Mouse (Mus musculus) embryo, embryonic 10.5 days (tissue): ENCODE measurements around the gene Tbce.
"Not testable (repeated sequence)": the region's sequence is repeated elsewhere in the genome, so short reads cannot be mapped to it uniquely, and the experiment has no call there.

Experiments used
- DNase-seq: peaks from one replicate; pipeline ENCODE4 v3.0.0-alpha.2; 2015; ENCODE audit warnings: low spot score

The Tbce gene

DNA sequence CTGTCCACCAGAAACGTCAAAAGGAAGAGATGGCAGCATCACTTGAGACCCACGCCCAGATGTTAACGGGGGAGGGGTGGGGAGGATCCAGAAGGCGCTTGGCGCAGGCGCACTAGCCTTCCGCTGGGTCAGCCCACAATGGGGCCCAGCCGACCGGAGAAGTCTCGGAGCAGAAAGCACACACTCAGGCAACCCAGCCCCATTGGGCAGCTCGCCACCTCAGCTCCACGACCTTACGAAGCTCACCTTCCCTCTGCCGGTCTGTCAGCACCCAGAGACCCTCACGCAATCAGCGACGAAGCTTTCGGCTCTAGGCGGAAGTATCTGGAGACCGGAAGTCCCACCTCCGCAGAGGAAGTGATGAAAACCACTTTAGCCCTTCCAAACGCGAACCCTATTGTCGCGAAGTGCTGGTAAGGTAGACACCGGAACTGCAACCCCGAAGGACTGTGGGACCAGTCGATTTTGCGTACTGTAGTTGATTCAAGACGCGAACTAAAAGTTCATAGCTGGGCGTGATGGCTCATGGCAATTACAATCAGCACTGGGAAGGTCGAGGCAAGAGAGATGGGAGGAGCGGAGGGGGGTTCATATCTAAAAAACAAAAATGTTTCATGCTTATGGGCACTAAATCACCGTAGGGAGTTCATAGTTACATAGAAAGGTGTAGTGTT lies at the start of gene Tbce:
Gene Tbce, minus strand, starts transcription at position 347 of the 674 bp plus-strand sequence.
- DNase-seq: peak; percentile 94

DNA sequence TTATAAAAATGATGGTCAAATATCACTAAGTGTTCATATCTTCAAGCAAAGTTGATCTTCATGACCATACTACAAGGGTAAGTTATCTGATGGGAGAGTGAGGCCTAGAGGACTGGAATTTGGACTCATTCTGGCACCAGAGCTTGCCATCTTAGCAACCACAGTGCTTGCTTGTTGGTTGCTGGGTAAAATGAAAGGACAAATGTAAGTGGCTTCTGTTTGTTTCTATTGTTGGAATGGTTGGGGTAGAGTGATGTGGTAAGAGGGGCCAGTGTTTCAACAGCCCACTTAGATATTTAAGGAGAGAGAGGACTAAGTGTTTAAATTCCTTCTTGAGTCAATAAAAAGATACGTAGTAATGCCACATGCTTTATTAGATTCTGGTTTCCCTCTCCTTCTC lies 49.2 kb upstream of the Tbce start:
- no peak for DNase-seq

DNA sequence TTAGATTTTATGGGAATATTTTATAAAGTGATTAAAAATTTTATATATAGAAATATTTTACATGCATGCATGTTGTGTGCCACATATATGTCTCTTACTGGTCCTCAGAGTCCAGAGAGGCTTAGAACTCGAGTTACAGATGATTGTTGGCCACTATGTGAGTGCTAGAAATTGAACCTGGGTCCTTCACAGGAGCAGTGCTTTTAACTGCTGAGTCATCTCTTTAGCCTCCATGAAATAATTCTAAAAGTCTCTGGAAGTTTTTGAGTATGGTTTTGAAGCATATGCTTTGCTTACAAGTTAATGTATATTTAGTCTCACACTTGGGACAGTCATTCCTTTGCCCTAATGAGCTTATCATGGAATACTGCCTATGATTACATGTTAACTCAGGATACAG lies 35.9 kb upstream of the Tbce start:
- no peak for DNase-seq

DNA sequence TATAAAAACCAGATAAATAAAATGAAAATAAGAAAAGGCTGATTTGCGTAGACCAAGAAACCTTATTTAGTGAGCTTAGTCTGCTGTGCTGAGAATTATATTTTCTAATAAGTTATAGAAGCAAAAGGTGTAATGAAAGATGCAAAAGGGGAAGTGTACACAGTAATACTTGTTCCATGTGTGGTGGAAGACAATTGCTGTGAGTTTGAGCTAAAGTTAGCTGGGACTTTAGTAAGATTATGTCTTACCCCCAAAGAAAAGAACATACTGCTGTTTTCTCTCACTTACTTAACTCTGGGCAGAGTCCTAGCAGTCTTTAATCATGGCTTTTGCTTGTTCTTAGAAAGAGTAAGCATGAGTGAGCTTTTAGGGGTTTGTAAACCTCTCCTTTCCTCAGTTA lies 34.9 kb upstream of the Tbce start:
- DNase-seq: no peak

DNA sequence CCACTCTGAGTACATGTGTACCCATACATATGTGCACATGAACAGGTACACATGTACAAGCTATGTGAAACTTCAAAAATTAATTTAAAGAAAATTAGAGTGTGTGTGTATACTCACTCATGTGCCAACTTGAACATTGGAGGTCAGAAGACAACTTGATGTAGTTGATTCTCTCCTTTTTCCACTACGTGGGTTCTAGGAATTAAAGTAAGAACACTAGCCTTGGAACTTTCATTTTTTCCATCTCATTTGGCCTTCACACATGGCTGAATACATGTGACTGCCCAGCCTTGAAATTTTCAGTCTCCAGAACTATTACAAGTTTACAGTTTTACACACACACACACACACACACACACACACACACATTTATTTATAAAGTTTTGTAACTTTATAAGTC lies 29.9 kb upstream of the Tbce start:
- DNase-seq: no peak

DNA sequence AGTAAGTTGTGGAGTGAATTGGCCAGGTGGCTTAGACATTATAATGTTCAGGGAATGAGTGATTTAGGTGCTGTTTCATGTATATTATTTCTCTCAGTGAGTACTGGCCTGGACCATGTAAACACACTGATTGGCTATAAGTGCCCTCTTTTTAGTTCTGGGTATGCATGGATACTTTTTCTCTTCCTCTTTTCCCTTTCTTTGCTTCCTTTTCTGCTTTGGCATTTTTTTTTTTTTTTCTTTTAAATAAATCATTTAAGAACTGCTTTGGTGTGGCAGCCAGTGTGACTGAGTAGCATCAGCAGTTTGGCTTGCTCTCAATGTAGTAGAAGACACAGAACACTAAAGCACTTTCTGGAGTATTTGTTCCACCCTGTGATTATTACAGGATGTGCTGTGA lies 28.6 kb upstream of the Tbce start:
- DNase-seq: no peak

DNA sequence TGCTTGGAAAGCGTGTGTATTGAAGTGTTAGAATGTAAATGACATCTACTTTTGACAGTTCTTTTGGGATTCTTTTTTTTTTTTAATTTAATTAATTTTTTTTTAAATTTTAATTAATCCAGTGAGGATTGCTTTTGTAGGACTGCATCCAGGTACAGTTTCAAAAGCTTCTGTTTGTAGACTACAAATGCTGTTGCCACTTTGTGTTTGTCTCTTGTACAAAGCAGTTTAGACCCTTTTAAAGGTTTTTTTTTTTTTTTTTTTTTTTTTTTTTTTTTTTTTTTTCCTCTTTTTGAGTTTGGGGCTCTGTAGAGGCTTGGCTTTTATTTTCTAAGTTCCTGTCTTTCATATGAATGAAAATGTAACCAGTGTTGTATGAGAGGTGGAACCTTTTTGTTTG lies 26.3 kb upstream of the Tbce start:
- no peak for DNase-seq

DNA sequence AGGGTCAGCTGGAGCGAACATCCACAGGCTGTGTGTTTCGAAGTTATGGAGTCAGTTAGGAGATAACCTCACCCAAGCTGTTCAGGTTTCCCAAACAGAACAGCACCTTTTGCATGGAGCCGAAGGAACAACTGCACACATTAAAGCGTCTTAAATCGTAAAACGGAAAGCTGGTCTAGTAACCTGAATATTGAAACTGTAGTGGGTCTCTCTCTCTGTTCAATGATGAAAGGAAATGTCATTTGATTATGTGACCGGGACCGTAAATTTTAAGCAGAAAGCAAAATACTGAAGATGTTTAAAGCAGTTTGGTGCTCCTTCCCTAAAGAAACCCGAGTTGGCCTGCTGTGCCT lies 25.6 kb upstream of the Tbce start:
- peak; percentile 36 for DNase-seq

DNA sequence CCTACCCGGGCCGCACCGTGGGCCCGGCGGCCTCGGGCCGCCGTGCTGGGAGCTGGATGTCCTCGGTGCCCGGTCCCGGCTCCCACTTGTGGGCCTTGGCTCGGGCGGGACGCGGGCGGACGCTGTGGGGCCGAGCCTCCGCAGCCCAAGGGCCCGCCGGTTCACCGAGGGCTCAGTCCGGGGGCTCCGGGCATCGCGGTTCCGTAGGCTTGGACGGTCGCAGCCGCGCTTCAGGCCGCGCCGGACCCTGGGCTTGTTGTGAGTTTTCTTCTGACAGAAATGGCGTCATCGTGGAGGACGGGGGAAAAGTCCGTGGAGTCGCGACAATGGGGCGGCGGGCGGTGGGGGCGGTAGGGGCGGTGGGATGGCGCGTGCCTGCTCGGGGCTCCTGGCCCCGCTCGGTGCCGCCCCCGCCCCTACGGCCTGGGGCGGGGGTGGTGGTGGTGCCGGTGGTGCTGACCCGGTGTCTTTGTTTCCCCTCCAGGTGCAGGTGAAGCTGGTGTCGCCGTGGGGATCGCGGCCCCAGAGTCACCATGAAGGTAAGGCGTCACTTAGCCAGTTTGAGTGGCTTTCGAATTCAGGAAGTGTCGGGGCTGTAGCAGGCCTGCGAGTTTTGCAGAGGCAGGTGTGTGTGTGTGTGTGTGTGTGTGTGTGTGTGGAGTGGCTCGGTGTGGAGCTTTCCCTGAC lies 25.0 kb upstream of the Tbce start:
- DNase-seq: peak; percentile 37

DNA sequence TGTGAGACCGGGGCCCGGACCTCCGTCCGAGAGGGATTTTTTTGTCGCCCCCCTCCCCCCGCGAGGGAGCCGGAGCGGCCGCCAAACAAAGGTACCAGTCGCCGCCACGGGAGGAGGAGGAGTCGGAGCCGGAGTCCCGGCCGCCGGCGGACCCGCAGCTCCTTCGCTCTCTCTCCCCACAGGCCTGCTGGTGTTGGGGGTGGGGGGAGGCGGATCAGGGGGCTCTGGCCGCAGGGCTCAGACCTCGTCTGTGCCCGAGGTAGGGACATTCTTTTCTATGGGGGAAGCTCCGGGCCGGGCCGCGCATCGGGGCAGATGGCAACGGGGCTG lies 24.5 kb upstream of the Tbce start:
- no peak for DNase-seq

DNA sequence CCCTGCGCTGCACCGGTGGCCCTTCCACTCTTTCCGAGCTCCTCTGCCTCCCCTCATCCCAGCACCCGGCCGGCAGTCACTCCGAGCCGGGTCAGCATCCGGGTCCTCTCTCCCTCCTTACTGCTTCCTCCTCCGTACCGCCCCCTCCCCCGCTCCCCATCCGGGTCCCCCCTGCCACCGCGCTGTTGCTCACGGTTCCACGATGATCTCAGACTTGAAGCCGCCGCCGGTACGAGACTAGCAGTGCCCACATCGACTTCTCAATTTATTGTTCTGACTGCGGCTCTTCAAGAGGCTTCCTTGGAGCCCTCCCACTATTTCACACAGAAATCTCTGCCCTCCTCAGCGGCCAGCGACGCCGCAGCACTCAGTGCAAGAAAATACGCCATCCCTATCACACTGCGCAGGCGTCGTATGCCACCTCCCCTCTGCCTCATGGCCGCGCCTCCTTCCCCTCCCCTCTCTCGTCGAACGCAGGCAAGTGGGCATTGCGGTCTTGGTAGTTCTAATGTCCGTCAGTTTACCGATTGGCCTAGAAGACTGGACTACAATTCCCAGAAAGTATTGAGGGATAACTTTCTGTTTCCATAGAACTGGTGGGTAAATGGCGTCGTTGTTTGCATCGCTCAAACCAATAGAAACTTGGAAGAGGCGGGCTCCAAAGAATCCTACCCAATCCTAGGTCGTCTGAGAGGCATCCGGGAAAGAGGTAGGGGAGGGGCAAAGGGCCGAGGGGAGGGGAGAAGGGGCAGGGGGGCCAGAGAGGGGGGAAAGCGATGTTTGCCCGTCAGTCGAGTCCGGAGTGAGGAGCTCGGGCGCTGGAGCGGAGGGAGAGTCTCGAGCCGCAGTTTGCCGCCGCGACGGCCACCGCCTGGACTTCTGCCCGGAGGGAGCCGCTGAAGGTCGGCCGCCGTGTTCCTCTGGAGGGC lies 23.8 kb upstream of the Tbce start, which contains the start of the genes Arid4b and Ggps1:
Gene Arid4b, plus strand, starts transcription at position 220 of the 929 bp plus-strand sequence.
Gene Ggps1, minus strand, starts transcription at position 476 of the 929 bp plus-strand sequence.
- peak; percentile 98 for DNase-seq

DNA sequence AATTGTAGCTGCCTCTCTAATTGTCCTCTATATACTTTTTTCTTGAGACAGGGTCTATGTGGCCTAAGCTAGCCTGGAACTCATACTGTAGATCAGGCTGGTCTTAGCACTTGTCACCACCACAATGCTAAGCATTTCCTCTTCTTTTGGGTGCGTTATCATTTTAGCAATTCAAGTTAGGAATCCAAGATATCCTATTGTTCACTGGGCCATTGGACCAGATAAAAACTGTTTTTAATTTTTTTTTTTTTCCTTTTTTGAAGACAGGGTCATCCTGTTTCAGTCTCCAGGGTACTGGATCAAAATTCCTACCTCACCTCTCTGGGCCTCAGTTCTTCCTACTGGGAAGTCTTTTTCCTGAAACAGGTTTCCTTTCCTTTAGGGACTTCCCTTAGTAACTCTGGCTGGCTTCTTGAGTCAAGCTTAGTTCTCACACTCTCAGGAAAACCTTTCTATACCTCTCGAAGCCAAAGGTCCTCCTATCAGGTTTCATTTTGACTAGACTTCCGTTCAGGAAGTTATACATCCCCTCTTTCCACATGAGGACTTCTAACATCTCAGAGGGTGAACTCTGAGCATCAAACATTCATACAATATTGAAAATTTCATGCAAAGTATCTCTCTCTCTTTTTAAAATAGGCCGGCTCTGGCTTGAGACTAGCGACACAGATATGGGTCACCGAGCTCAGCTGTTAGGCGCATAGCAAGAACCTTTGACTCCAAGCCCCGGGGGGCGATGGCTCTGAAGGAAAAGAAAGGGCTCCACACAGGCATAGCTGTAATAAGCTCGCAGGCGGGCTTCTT lies 23.0 kb upstream of the Tbce start:
- DNase-seq: peak; percentile 1

DNA sequence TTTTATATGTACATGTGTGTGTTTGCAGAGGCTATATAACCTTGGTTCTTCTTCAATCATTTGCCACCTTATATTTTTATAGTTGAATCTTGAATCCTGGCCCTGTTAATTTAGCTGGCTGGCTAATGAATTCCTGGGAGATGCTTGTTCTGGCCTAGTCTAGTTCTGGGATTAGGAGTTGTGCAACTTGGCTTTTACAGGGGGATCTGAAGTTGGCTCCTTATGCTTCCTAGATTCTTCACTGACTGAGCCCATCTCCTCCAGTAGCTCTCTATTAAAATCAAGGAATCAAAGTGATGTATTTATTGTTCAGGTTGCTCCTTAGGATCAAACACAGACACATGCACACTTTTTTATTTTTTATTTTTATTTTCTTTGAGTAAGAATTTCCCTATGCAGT lies 20.1 kb upstream of the Tbce start:
- DNase-seq: no peak

DNA sequence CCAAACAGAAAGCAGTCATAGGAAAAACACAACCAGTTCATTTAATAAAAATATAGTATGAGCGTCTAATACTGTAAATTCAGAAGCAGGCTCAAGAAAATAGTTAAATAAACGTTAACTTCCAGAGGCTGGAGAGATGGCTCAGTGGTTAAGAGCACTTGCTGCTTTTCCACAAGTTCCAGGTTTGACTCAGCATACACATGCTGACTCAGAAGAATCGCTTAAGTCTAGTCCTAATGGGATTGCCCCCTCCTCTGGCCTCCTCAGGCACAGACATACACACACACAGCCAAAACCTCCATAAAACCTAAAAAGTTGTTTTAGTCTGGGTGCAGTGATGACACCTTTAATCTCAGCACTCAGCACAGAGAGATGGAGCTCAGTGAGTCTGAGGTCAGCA lies 17.4 kb upstream of the Tbce start:
- no peak for DNase-seq

DNA sequence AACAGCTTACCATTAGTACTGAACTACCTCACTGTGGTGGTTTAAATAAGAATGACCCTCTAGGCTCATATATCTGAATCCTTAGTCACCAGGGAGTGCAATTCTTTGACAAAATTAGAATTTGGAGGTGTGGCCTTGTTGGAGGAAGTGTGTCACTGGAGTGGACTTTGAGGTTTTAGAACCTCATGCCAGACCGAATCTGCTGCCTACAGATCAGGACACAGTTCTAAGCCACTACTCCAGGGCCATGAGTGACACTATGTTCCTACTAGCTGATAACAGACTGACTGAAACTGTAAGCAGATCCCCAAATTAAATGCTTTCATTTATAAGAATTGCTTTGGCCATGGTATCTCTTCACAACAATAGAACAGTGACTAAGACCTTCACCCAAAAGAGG lies 10.4 kb upstream of the Tbce start:
- no peak for DNase-seq

DNA sequence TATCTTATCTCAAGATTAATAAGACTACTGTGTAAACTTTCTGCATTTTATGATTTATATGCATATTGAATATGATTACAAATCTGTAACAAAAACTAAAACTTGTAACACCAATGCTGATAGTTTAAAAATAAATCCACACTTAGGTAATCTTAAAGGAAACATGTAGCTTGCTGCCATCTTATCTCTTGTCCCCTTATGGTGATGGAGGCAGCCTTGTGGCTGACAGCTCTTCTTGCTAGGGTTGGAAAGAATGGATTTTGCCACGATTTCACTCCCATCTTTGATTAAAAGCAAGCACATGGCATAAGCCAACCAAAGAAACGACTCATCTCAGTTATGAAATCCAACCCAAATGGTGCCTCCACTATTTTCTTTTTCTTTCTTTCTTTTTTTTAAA lies 5.1 kb upstream of the Tbce start:
- no peak for DNase-seq

DNA sequence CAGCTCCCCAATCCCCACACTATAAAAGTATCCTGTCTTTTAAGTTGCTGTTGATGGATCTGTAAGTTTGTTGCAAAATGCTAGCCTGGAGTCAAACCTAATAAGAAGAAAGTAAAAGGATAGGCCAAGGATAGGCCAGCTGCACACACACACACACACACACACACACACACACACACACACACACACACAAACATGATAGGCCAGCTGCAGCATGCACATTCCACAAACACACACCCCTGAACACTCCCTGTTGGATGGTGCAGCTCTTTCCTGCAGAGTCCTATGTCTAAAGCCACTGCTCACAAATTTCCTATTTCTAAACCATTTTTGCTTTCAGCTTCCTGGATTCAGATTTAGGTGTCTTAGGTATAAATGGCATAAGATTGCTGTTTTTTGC lies 4.4 kb upstream of the Tbce start:
- DNase-seq: no peak

DNA sequence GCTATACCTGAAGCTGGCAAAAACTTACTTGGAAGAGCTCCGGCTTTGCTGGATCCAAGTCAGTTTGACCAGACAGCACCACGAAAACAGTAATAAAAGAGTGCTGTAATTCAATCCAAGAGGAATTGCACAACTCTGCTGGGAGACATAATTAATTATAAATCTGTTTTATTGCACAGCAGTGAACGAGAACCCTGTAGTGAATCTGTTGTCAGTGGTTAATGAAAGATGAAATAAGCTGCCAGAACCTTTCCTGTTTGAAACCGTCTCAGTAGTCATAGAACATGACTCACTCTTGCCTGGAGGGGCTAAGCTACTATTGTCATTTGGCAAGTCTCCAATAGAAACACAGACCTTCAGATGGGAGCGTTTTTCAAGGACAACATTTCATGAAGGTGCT lies 748 bp upstream of the Tbce start:
- peak; percentile 4 for DNase-seq

DNA sequence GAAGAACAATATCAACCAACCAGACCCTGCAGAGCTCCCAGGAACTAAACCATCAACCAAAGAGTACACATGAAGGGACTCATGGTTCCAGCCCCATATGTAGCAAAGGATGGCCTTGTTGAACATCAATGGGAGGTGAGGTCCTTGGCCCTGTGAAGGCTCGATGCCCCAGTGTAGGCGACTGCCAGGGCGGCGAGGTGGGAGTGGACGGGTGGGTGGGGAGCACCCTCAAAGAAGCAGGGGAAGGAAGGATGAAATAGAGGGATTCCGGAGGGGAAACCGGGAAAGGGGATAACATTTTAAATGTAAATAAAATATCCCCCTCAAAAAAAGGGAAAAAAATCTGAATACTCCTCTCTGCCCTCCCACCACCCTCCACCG lies 537 bp downstream of the Tbce start:
- no peak for DNase-seq

DNA sequence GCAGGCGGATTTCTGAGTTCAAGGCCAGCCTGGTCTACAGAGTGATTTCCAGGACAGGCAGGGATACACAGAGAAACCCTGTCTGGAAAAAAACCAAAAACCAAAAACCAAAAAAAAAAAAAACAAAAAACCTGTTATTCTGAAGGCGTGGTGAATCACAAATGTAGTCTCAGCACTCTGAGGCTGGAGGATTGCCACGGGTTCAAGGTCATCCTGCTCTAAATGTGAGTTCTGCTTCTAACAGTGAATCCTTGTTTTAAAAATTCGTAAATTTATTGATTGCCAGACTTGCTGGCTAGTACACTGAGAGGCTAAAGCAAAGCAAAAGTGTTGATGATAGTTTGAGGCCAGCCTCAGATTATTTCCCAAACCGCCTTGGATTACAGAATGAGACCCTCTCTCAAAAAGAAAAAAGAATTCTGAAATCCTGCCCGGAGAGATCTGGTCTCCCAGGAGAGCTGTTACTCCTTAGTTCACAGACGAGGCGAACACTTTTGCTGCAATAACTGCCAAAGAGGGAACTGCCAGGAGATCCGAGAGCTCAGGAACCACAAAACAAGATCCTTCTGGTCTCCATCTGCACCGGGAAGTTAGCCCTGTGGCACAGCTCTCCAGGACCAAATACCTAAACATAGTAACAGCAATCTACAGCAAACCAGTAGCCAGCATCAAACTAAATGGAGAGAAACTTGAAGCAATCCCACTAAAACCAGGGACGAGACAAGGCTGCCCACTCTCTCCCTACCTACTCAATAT lies 3.4 kb downstream of the Tbce start:
- DNase-seq: no peak

DNA sequence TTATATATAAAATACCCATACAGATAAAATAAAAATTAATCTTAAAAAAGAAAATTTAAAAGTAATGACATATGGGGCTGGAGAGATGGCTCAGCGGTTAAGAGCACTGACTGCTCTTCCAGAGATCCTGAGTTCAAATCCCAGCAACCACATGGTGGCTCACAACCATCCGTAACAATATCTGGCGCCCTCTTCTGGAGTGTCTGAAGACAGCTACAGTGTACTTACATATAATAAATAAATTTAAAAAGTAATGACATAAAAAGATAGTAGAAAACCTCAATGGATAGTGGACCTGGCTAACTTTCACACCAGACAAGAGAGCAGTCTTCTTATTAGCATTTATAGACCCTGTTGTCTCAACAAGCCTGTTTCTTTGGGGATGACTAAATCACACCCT lies 4.1 kb downstream of the Tbce start:
- DNase-seq: not testable (repeated sequence)

DNA sequence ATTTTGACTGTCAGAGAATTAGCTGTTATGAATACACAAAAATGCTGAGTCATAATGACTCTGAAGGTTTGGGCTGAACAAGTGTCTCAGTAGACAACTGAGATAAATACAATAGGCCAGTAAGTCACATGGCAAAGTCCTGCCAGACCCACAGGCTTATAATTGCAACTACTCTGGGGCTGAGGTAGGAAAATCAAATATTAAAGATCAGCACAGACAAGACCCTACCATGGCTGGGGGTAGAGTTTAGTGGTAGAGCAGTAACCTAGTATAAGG lies 5.4 kb downstream of the Tbce start:
- DNase-seq: no peak
